Mouse (Mus musculus) megakaryocyte, embryonic 14.5 days (primary cell): ENCODE data around the gene Filip1l.

Experiments
- FLI1 ChIP-seq: IDR thresholded peaks from 2 replicates; pipeline ENCODE4 v1.6.1; 2012; ENCODE audit warnings: low read length, inconsistent platforms, mixed read lengths
- GATA1 ChIP-seq: IDR thresholded peaks from 3 replicates; pipeline ENCODE4 v1.6.1; 2012; ENCODE audit warnings: mixed read lengths, low read length, inconsistent platforms, borderline replicate concordance

- no peak for TF ChIP-seq GATA1
- no peak for TF ChIP-seq FLI1
Measured at GRCm38 (mm10) chr16:57490691-57491090, 137.8 kb downstream of the Filip1l start.
